Mouse (Mus musculus): ENCODE measurements around the gene Cep97.

- TF ChIP-seq E2F4 (IDR thresholded peaks at IDR 0.05; ENCODE audit: insufficient read depth), result no peak
- peak; percentile 55 for TF ChIP-seq POLR2A (IDR thresholded peaks at IDR 0.05; ENCODE audit: insufficient read length, low read depth)
- TF ChIP-seq SRF (IDR thresholded peaks at IDR 0.05; ENCODE audit: control insufficient read depth, insufficient read length, low read depth), result peak; percentile 85
- peak; percentile 70 for TF ChIP-seq POLR2AphosphoS2 (IDR thresholded peaks at IDR 0.05; ENCODE audit: insufficient read length, low read depth)
- TF ChIP-seq MYOG (IDR thresholded peaks at IDR 0.05; ENCODE audit: control insufficient read depth in 1 of 3, insufficient read depth in 1 of 3, insufficient read length in 2 of 3, low read depth in 2 of 3), result no peak
- TF ChIP-seq CEBPB (IDR thresholded peaks at IDR 0.05; ENCODE audit: insufficient read depth, poor library complexity, severe bottlenecking), result no peak
- TF ChIP-seq REST (IDR thresholded peaks at IDR 0.05; ENCODE audit: insufficient read depth, insufficient read length), result no peak
Observed at GRCm38 (mm10) chr16:55966212-55966871, 31.7 kb upstream of the Cep97 start, which contains the start of gene Rpl24.

Data from myocyte (in vitro differentiated cells).